Mouse (Mus musculus): ENCODE measurements at regions not wholly inside any gene's neighbourhood (a gene's known extent, or its start where the extent isn't known, plus 50 kb on each side); places are given as distances from the start of the nearest gene placed in this dataset.

DNA sequence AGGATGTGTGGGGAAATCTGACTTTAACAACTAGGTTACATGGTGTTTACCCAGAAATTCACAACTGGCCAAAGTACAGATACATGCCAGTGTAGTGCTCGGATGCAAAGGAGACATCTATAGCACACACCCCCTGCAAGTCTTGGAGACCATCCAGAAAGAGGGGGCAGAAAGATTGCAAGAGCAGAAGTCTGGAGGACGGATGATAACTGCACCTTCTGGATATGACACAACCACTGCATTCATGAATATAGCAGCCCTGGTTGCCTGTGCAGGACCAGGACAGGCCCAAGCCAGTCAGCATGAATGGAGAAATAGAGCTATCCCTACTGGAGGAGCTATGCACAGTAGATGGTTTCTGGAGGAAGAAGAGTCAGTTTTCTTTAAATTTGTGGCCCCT, 330.4 kb downstream of the Mex3b start:
- TF ChIP-seq CTCF (IDR thresholded peaks at IDR 0.05; ENCODE audit: borderline replicate concordance, control insufficient read depth, extremely low read depth, insufficient read depth, low read length, poor library complexity) (no peak), POLR2A (IDR thresholded peaks at IDR 0.05; ENCODE audit: control insufficient read depth, extremely low read depth, insufficient read depth, low read length, poor library complexity) (no peak)
